Mouse (Mus musculus) brain, embryonic 18.5 days (tissue): ENCODE data around the gene Lgr4.
"Not testable (repeated sequence)": the region's sequence is repeated elsewhere in the genome, so short reads cannot be mapped to it uniquely, and the experiment has no call there.

ENCODE experiments used
- DNase-seq: peaks from one replicate; pipeline ENCODE4 v3.0.0-alpha.2; 2012; ENCODE audit warnings: low read depth, low spot score

The Lgr4 gene

GRCm38 (mm10) chr2:109917496-109918413, at the start of gene Lgr4:
Gene Lgr4, plus strand, starts transcription at chr2:109917647.
- peak; percentile 82 for DNase-seq

- not testable (repeated sequence) for DNase-seq
Measured at GRCm38 (mm10) chr2:109879429-109879828, 38.0 kb upstream of the Lgr4 start.

- DNase-seq, result no peak
Measured at GRCm38 (mm10) chr2:109881111-109881510, 36.3 kb upstream of the Lgr4 start.

GRCm38 (mm10) chr2:109881625-109882024, 35.8 kb upstream of the Lgr4 start:
- DNase-seq, result no peak

- no peak for DNase-seq
Measured at GRCm38 (mm10) chr2:109884106-109884505, 33.3 kb upstream of the Lgr4 start.

- DNase-seq, result no peak
Measured at GRCm38 (mm10) chr2:109884507-109884906, 32.9 kb upstream of the Lgr4 start.

GRCm38 (mm10) chr2:109890068-109890467, 27.4 kb upstream of the Lgr4 start:
- no peak for DNase-seq

- DNase-seq, result peak; percentile 85
Measured at GRCm38 (mm10) chr2:109890597-109890996, 26.9 kb upstream of the Lgr4 start, which contains the start of gene Lin7c. Gene Lin7c, plus strand, starts transcription at chr2:109890853.

GRCm38 (mm10) chr2:109891031-109891430, 26.4 kb upstream of the Lgr4 start:
- DNase-seq, result no peak

- no peak for DNase-seq
Measured at GRCm38 (mm10) chr2:109891471-109891870, 26.0 kb upstream of the Lgr4 start.

GRCm38 (mm10) chr2:109896311-109896710, 21.1 kb upstream of the Lgr4 start:
- DNase-seq, result no peak

GRCm38 (mm10) chr2:109902869-109903268, 14.6 kb upstream of the Lgr4 start:
- no peak for DNase-seq

- DNase-seq, result peak; percentile 80
Measured at GRCm38 (mm10) chr2:109904171-109904821, 13.2 kb upstream of the Lgr4 start.

- DNase-seq, result no peak
Measured at GRCm38 (mm10) chr2:109909122-109909521, 8.3 kb upstream of the Lgr4 start.

- no peak for DNase-seq
Measured at GRCm38 (mm10) chr2:109912216-109912615, 5.2 kb upstream of the Lgr4 start.

GRCm38 (mm10) chr2:109912766-109913165, 4.7 kb upstream of the Lgr4 start:
- no peak for DNase-seq

GRCm38 (mm10) chr2:109913241-109913640, 4.2 kb upstream of the Lgr4 start:
- no peak for DNase-seq

GRCm38 (mm10) chr2:109914601-109915000, 2.8 kb upstream of the Lgr4 start:
- DNase-seq, result no peak

- DNase-seq, result no peak
Measured at GRCm38 (mm10) chr2:109916782-109917495, 508 bp upstream of the Lgr4 start.

- no peak for DNase-seq
Measured at GRCm38 (mm10) chr2:109918592-109919262, 1.3 kb downstream of the Lgr4 start.

GRCm38 (mm10) chr2:109920471-109920870, 3.0 kb downstream of the Lgr4 start:
- no peak for DNase-seq
